Mouse (Mus musculus) myocyte (in vitro differentiated cells): ENCODE results near the gene Nlrc5. TPM values are rescaled to one million over a fixed set of nuclear protein-coding genes. Genes with fewer than 3 reads are reported as not detected.

Experiments
- H3K27me3 ChIP-seq: one replicate; pipeline ENCODE4 v1.6.1; 2011; ENCODE audit not compliant: control insufficient read depth, insufficient read depth, insufficient read length
- H3K36me3 ChIP-seq: one replicate; pipeline ENCODE4 v1.6.1; 2011; ENCODE audit not compliant: control insufficient read depth, insufficient read depth
- H3K4me2 ChIP-seq: one replicate; pipeline ENCODE4 v1.6.1; 2011; ENCODE audit warnings: low read depth, control low read depth
- H3K4me3 ChIP-seq: one replicate; pipeline ENCODE4 v1.5.1; 2011; ENCODE audit warnings: mild to moderate bottlenecking, control low read depth, moderate library complexity
- H3K79me2 ChIP-seq: one replicate; pipeline ENCODE4 v1.6.1; 2011; ENCODE audit not compliant: control insufficient read depth, insufficient read depth
- H3ac ChIP-seq: one replicate; pipeline ENCODE4 v1.6.1; 2011; ENCODE audit not compliant: control insufficient read depth, insufficient read length
- CEBPB ChIP-seq: IDR thresholded peaks from 2 replicates; pipeline ENCODE4 v1.6.1; 2011; ENCODE audit warnings: mild to moderate bottlenecking, moderate library complexity; ENCODE audit not compliant: poor library complexity, insufficient read depth, severe bottlenecking
- E2F4 ChIP-seq: IDR thresholded peaks from one replicate; pipeline ENCODE4 v1.6.1; 2011; ENCODE audit warnings: mild to moderate bottlenecking, control low read depth, moderate library complexity; ENCODE audit not compliant: insufficient read depth
- MAX ChIP-seq: IDR thresholded peaks from one replicate; pipeline ENCODE4 v1.6.1; 2011; ENCODE audit warnings: low read depth, mild to moderate bottlenecking, control low read depth
- MYOD1 ChIP-seq, 3 experiments: IDR thresholded peaks; one replicate each; pipeline ENCODE4 v1.6.1; 2011; ENCODE audit warnings: control low read depth in 2 of 3, low read depth in 2 of 3, mild to moderate bottlenecking in 2 of 3, moderate library complexity in 1 of 3; ENCODE audit not compliant: insufficient read length in 2 of 3, control insufficient read depth in 1 of 3
- MYOG ChIP-seq, 3 experiments: IDR thresholded peaks; one replicate each; pipeline ENCODE4 v1.6.1; 2011; ENCODE audit warnings: control low read depth in 2 of 3, low read depth in 2 of 3, mild to moderate bottlenecking in 2 of 3; ENCODE audit not compliant: insufficient read length in 2 of 3, control insufficient read depth in 1 of 3, insufficient read depth in 1 of 3
- POLR2A ChIP-seq: IDR thresholded peaks from one replicate; pipeline ENCODE4 v1.6.1; 2011; ENCODE audit warnings: low read depth, mild to moderate bottlenecking, control low read depth, moderate library complexity; ENCODE audit not compliant: insufficient read length
- POLR2AphosphoS2 ChIP-seq: IDR thresholded peaks from one replicate; pipeline ENCODE4 v1.6.1; 2011; ENCODE audit warnings: low read depth, control low read depth; ENCODE audit not compliant: insufficient read length
- REST ChIP-seq: IDR thresholded peaks from one replicate; pipeline ENCODE4 v1.6.1; 2011; ENCODE audit warnings: mild to moderate bottlenecking, control low read depth, moderate library complexity; ENCODE audit not compliant: insufficient read depth, insufficient read length
- SRF ChIP-seq: IDR thresholded peaks from one replicate; pipeline ENCODE4 v1.6.1; 2011; ENCODE audit warnings: low read depth; ENCODE audit not compliant: control insufficient read depth, insufficient read length
- TCF12 ChIP-seq: IDR thresholded peaks from one replicate; pipeline ENCODE4 v1.6.1; 2011; ENCODE audit warnings: mild to moderate bottlenecking, control low read depth; ENCODE audit not compliant: poor library complexity, insufficient read depth, severe bottlenecking
- TCF3 ChIP-seq: IDR thresholded peaks from one replicate; pipeline ENCODE4 v1.6.1; 2011; ENCODE audit warnings: low read depth, control low read depth; ENCODE audit not compliant: insufficient read length
- USF1 ChIP-seq: IDR thresholded peaks from one replicate; pipeline ENCODE4 v1.6.1; 2011; ENCODE audit warnings: low read depth, mild to moderate bottlenecking, control low read depth, moderate library complexity
- polyA plus RNA-seq: library from polyadenylated mRNA; unstranded; fragments of >200 nt; fragmentation: generic; extraction: Trizol; gene quantifications from one replicate; pipeline ENCODE4 v1.2.1, GENCODE M21; 2012; ENCODE audit warnings: missing spikeins

Gene Nlrc5
- polyA plus RNA-seq, 1 experiment, result 0.40 TPM

- H3K27me3 ChIP-seq, result peaks cover 5% of the 10 kb centered on the region
- no peaks in the 10 kb centered on the region for H3K36me3 ChIP-seq
- no peaks in the 10 kb centered on the region for H3K79me2 ChIP-seq
- no peak overlapping the region for H3K4me3 ChIP-seq
- TF ChIP-seq REST (no peak), MAX (no peak), CEBPB (no peak), SRF (no peak), POLR2A (no peak), MYOD1 (IDR thresholded peaks at IDR 0.05; ENCODE audit: control insufficient read depth in 1 of 3, insufficient read length in 2 of 3, low read depth in 2 of 3) (no peak), TCF12 (no peak)
- no peak overlapping the region for H3K4me2 ChIP-seq
- H3ac ChIP-seq, result no peak overlapping the region
These were observed 95.7 kb downstream of the Nlrc5 start for GRCm38 (mm10) chr8:94529875-94530274.

- H3ac ChIP-seq, result no peak overlapping the region
- H3K4me3 ChIP-seq, result no peak overlapping the region
- no peaks in the 10 kb centered on the region for H3K79me2 ChIP-seq
- peaks cover 3% of the 10 kb centered on the region for H3K27me3 ChIP-seq
- no peaks in the 10 kb centered on the region for H3K36me3 ChIP-seq
- no peak overlapping the region for H3K4me2 ChIP-seq
- TF ChIP-seq MYOG (IDR thresholded peaks at IDR 0.05; ENCODE audit: control insufficient read depth in 1 of 3, insufficient read depth in 1 of 3, insufficient read length in 2 of 3, low read depth in 2 of 3), result no peak
- no peak for TF ChIP-seq USF1
- TF ChIP-seq MAX, result no peak
- no peak for TF ChIP-seq TCF3
- no peak for TF ChIP-seq SRF
- TF ChIP-seq MYOD1 (IDR thresholded peaks at IDR 0.05; ENCODE audit: control insufficient read depth in 1 of 3, insufficient read length in 2 of 3, low read depth in 2 of 3), result no peak
- TF ChIP-seq POLR2AphosphoS2, result no peak
- TF ChIP-seq TCF12, result no peak
- TF ChIP-seq POLR2A, result no peak
- no peak for TF ChIP-seq REST
- no peak for TF ChIP-seq CEBPB
- no peak for TF ChIP-seq E2F4
These were observed 96.5 kb downstream of the Nlrc5 start for GRCm38 (mm10) chr8:94530643-94531042.

- peak overlapping the region; percentile 61 for H3K4me2 ChIP-seq
- no peak overlapping the region for H3ac ChIP-seq
- H3K4me3 ChIP-seq, result peak overlapping the region; percentile 14
- H3K27me3 ChIP-seq, result no peaks in the 10 kb centered on the region
- TF ChIP-seq E2F4 (no peak), USF1 (no peak), MYOD1 (IDR thresholded peaks at IDR 0.05; ENCODE audit: control insufficient read depth in 1 of 3, insufficient read length in 2 of 3, low read depth in 2 of 3) (no peak), MYOG (IDR thresholded peaks at IDR 0.05; ENCODE audit: control insufficient read depth in 1 of 3, insufficient read depth in 1 of 3, insufficient read length in 2 of 3, low read depth in 2 of 3) (no peak), TCF12 (no peak), REST (no peak), POLR2A (no peak), POLR2AphosphoS2 (no peak), TCF3 (no peak)
- H3K79me2 ChIP-seq, result no peaks in the 10 kb centered on the region
- H3K36me3 ChIP-seq, result no peaks in the 10 kb centered on the region
These were observed 97.8 kb downstream of the Nlrc5 start for GRCm38 (mm10) chr8:94532000-94532399.

GRCm38 (mm10) chr8:94532525-94532872 lies 98.3 kb downstream of the Nlrc5 start:
- Histone ChIP-seq H3K4me2 (peak overlapping the region; percentile 61), H3K27me3 (no peaks in the 10 kb centered on the region)
- TF ChIP-seq SRF, result no peak
- no peak for TF ChIP-seq E2F4
- no peak for TF ChIP-seq POLR2AphosphoS2
- TF ChIP-seq MYOG (IDR thresholded peaks at IDR 0.05; ENCODE audit: control insufficient read depth in 1 of 3, insufficient read depth in 1 of 3, insufficient read length in 2 of 3, low read depth in 2 of 3), result no peak
- no peak for TF ChIP-seq MYOD1 (IDR thresholded peaks at IDR 0.05; ENCODE audit: control insufficient read depth in 1 of 3, insufficient read length in 2 of 3, low read depth in 2 of 3)
- no peak for TF ChIP-seq CEBPB
- TF ChIP-seq USF1, result no peak
- TF ChIP-seq MAX, result no peak
- TF ChIP-seq TCF12, result no peak
- no peak for TF ChIP-seq TCF3
- TF ChIP-seq POLR2A, result no peak
- no peak for TF ChIP-seq REST

GRCm38 (mm10) chr8:94532873-94533671 lies 98.9 kb downstream of the Nlrc5 start, which contains the start of gene Cpne2:
TSS of gene Cpne2 (plus strand) at chr8:94532990.
- peak within 1 kb of the TSS; percentile 14 for H3K4me3 ChIP-seq
- peak within 1 kb of the TSS; percentile 28 for H3ac ChIP-seq
- no peak for TF ChIP-seq POLR2AphosphoS2
- no peak for TF ChIP-seq MYOD1 (IDR thresholded peaks at IDR 0.05; ENCODE audit: control insufficient read depth in 1 of 3, insufficient read length in 2 of 3, low read depth in 2 of 3)
- TF ChIP-seq POLR2A, result peak; percentile 66
- TF ChIP-seq SRF, result no peak
- TF ChIP-seq USF1, result no peak
- TF ChIP-seq TCF12, result no peak
- no peak for TF ChIP-seq MYOG (IDR thresholded peaks at IDR 0.05; ENCODE audit: control insufficient read depth in 1 of 3, insufficient read depth in 1 of 3, insufficient read length in 2 of 3, low read depth in 2 of 3)
- no peaks in the 10 kb centered on the region for H3K36me3 ChIP-seq
- no peaks in the 10 kb centered on the region for H3K27me3 ChIP-seq
- no peaks in the 10 kb centered on the region for H3K79me2 ChIP-seq
- peak within 1 kb of the TSS; percentile 61 for H3K4me2 ChIP-seq

More at GRCm38 (mm10) chr8:94532525-94532872, 98.3 kb downstream of the Nlrc5 start:
- Histone ChIP-seq H3ac (peak overlapping the region; percentile 28), H3K79me2 (no peaks in the 10 kb centered on the region), H3K4me3 (peak overlapping the region; percentile 14), H3K36me3 (no peaks in the 10 kb centered on the region)
